Mouse (Mus musculus): ENCODE measurements around the gene Pck1.

- no peak for TF ChIP-seq CTCF (IDR thresholded peaks at IDR 0.05; ENCODE audit: low read depth)
- no peak for TF ChIP-seq EP300 (IDR thresholded peaks at IDR 0.05; ENCODE audit: low read depth)
Measured at GRCm38 (mm10) chr2:173151352-173151751, 1.5 kb upstream of the Pck1 start.
